Mouse (Mus musculus) adrenal gland, adult 18-20 months (tissue): ENCODE data around the gene Rfx3. TPM values are rescaled to one million over a fixed set of nuclear protein-coding genes. Genes with fewer than 3 reads are reported as not detected.

Experiments
- DNase-seq, 2 experiments: peaks; one replicate each; pipeline ENCODE4 v3.0.0; 2021 to 2022; ENCODE audit warnings: low spot score in 2 of 2
- total RNA-seq, 2 experiments: library from RNA; stranded (reverse); gene quantifications; 1 replicate in 1 of 2; 2 replicates in 1 of 2; pipeline ENCODE4 v1.2.3; 2021

Rfx3 gene
- total RNA-seq, 2 experiments from 2014 or later, result 4.8 to 5.9 TPM

DNA sequence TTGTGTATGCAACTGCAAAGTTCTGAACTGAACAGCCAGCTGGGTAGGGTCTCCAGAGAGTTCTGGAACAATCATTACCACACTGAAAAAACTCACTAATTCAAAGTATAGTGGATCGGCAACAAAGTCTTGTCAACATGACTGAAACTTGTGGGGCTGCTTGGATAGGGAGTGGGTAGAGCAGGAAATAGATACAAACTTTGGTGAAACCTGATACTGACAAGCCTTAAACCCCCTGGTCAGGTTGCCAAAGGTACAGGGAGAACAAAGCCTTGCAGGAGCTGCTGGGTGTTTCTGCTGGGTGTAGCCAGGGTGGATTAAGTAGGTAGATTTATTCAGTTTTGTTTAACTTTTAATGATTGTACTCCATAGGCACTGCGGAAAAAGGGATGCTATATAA lies 274.4 kb downstream of the Rfx3 start:
- no peak for DNase-seq

DNA sequence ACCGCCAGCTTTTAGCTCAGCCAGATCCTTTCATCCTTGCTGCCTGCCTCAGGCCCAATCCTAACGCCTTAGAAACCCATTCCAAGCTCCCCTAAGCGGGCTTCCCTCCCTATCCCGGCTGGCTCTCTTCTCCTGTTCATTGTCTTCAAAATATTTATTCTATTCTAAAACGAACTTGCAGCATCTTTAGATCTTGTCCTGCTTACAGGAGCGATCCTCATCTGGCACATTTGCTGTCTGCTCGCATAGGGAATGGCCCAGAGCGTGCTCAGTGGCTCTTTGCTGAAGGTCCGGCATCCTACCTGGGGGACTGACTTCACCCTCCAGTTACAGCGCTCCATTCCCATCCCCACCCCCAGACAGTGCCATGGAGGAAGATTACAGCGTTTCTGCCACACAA lies 292.0 kb downstream of the Rfx3 start:
- DNase-seq, result no peak

GRCm38 (mm10) chr19:27716274-27716673 lies 294.7 kb downstream of the Rfx3 start:
- DNase-seq, result no peak
